Mouse (Mus musculus): ENCODE measurements around the gene Ifnar2.

GRCm38 (mm10) chr16:91444847-91445246 lies 72.3 kb downstream of the Ifnar2 start:
- no peak for TF ChIP-seq CTCF (IDR thresholded peaks at IDR 0.05; ENCODE audit: low read depth)
- no peak for TF ChIP-seq EP300 (IDR thresholded peaks at IDR 0.05; ENCODE audit: low read depth)
